Mouse (Mus musculus): Measurements from ENCODE around the gene Hs1bp3. TPM values are rescaled to one million over a fixed set of nuclear protein-coding genes. Genes with fewer than 3 reads are reported as not detected.

The Hs1bp3 gene
- 2.4 and 2.7 TPM in 2 replicates for polyA plus RNA-seq (2012; rRNA removed)
- polyA plus RNA-seq (2014; fragmentation: Nextera tagmentation; extraction: Ambion mirVana): 2.1 and 2.3 TPM in 2 replicates

- TF ChIP-seq CTCF (IDR thresholded peaks at IDR 0.05; ENCODE audit: low read depth) (peak; percentile 88), EP300 (IDR thresholded peaks at IDR 0.05; ENCODE audit: low read depth) (no peak)
- ATAC-seq (ENCODE audit: insufficient read depth) (peak; percentile 74), DNase-seq (ENCODE audit: low read depth in 3 of 3, low spot score in 3 of 3) (peak; percentile 45 to 59 (median 53))
- Histone ChIP-seq H3K9ac (replicated peaks) (peak within 1 kb of the TSS; percentile 66), H3K4me1 (replicated peaks; ENCODE audit: control insufficient read depth in 2 of 2, insufficient read depth in 2 of 2, low read length in 1 of 2) (no peaks in the 10 kb centered on the region; a peak in 1 of 4 replicates), H3K27me3 (ENCODE audit: control insufficient read depth, insufficient read depth, low read length) (peaks cover 7% of the 10 kb centered on the region), H3K36me3 (replicated peaks; ENCODE audit: control insufficient read depth, insufficient read depth, low read depth) (no peaks in the 10 kb centered on the region), H3K9me3 (ENCODE audit: control insufficient read depth, low read length) (no peaks in the 10 kb centered on the region), H3K27ac (no peak within 1 kb of the TSS), H3K4me3 (ENCODE audit: insufficient read depth in 1 of 2, low read depth in 2 of 2, low read length in 2 of 2) (peak within 1 kb of the TSS; percentile 61 to 70), H3K4me2 (ENCODE audit: low read depth) (peak within 1 kb of the TSS; percentile 81)
- 1% methylated on average over 38 of the region's 38 CpGs for WGBS (ENCODE audit: insufficient replicate concordance)
Measured at GRCm38 (mm10) chr12:8313270-8313771, at the start of gene Hs1bp3. Gene Hs1bp3, plus strand, starts transcription at chr12:8313432.

DNA sequence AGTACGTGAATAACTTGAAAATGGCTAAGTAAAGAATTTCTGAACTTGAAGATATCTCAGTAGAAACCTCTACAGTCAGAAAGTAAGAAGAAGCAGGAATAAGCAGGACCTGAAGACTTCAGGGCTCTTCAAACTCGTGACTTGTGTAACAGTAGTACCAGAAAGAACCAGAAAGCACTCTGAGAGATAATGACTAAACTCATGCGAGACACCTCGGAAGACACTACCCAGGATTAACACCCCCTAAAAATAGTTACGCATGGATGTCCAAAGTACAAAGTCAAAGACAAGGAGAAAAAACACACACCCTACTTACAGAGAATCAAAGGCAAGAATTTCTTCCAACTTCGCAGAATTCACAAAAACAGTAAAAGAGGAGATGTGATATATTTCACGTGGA is 46.9 kb upstream of the Hs1bp3 start:
- Histone ChIP-seq H3K9me3 (ENCODE audit: control insufficient read depth, low read length) (no peaks in the 10 kb centered on the region), H3K4me1 (replicated peaks; ENCODE audit: control insufficient read depth in 2 of 2, insufficient read depth in 2 of 2, low read length in 1 of 2) (no peaks in the 10 kb centered on the region), H3K27me3 (ENCODE audit: control insufficient read depth, insufficient read depth, low read length) (no peaks in the 10 kb centered on the region), H3K4me3 (ENCODE audit: insufficient read depth in 1 of 2, low read depth in 2 of 2, low read length in 2 of 2) (no peak overlapping the region), H3K36me3 (replicated peaks; ENCODE audit: control insufficient read depth, insufficient read depth, low read depth) (no peaks in the 10 kb centered on the region), H3K9ac (replicated peaks) (no peak overlapping the region), H3K27ac (no peak overlapping the region), H3K4me2 (ENCODE audit: low read depth) (no peak overlapping the region)
- TF ChIP-seq EP300 (IDR thresholded peaks at IDR 0.05; ENCODE audit: low read depth): no peak
- no peak for TF ChIP-seq CTCF (IDR thresholded peaks at IDR 0.05; ENCODE audit: low read depth)
- DNase-seq (ENCODE audit: low read depth in 3 of 3, low spot score in 3 of 3) (no peak), ATAC-seq (ENCODE audit: insufficient read depth) (no peak)
- 78% methylated on average over 7 of the region's 7 CpGs for WGBS (ENCODE audit: insufficient replicate concordance)

- H3K9me3 ChIP-seq (ENCODE audit: control insufficient read depth, low read length): no peaks in the 10 kb centered on the region
- DNase-seq (ENCODE audit: low read depth in 3 of 3, low spot score in 3 of 3): no peak
- H3K36me3 ChIP-seq (replicated peaks; ENCODE audit: control insufficient read depth, insufficient read depth, low read depth): no peaks in the 10 kb centered on the region
- no peak for TF ChIP-seq EP300 (IDR thresholded peaks at IDR 0.05; ENCODE audit: low read depth)
- TF ChIP-seq CTCF (IDR thresholded peaks at IDR 0.05; ENCODE audit: low read depth): no peak
- H3K4me1 ChIP-seq (replicated peaks; ENCODE audit: control insufficient read depth in 2 of 2, insufficient read depth in 2 of 2, low read length in 1 of 2): peaks cover 2 to 5% of the 10 kb centered on the region in 2 experiments; a peak in 2 of 4 replicates
- no peak overlapping the region for H3K27ac ChIP-seq
- H3K9ac ChIP-seq (replicated peaks): no peak overlapping the region
- H3K4me3 ChIP-seq (ENCODE audit: insufficient read depth in 1 of 2, low read depth in 2 of 2, low read length in 2 of 2): no peak overlapping the region
- H3K27me3 ChIP-seq (ENCODE audit: control insufficient read depth, insufficient read depth, low read length): no peaks in the 10 kb centered on the region
- no peak for ATAC-seq (ENCODE audit: insufficient read depth)
- H3K4me2 ChIP-seq (ENCODE audit: low read depth): no peak overlapping the region
- WGBS (ENCODE audit: insufficient replicate concordance): 75% methylated on average over 11 of the region's 11 CpGs
Measured at GRCm38 (mm10) chr12:8269627-8270026, 43.6 kb upstream of the Hs1bp3 start.

DNA sequence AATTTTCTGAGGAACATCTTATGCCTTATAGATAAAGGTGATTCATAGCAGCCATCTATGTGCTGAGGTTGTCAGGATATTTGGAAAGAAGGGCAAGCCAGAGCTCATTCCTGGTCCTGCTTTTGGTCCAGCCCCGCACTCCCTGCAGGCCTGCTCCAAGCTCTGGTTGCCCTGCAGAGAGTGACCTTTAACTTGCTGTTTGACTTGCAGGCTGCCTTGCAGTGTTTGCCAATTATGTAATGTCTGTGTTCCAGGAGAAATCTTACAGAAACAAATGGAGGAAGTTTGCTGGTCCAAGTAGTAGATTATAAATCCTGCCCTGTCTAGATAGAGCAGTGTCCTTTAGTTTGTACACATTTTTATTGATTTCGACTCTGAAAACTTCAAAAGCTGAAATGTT is 41.8 kb upstream of the Hs1bp3 start:
- H3K9me3 ChIP-seq (ENCODE audit: control insufficient read depth, low read length): no peaks in the 10 kb centered on the region
- no peaks in the 10 kb centered on the region for H3K27me3 ChIP-seq (ENCODE audit: control insufficient read depth, insufficient read depth, low read length)
- WGBS (ENCODE audit: insufficient replicate concordance): 59% methylated on average over 2 of the region's 2 CpGs
- no peak for TF ChIP-seq EP300 (IDR thresholded peaks at IDR 0.05; ENCODE audit: low read depth)
- TF ChIP-seq CTCF (IDR thresholded peaks at IDR 0.05; ENCODE audit: low read depth): no peak
- ATAC-seq (ENCODE audit: insufficient read depth): no peak
- no peak overlapping the region for H3K4me2 ChIP-seq (ENCODE audit: low read depth)
- peak in 1 of 3 experiments; percentile 5 for DNase-seq (ENCODE audit: low read depth in 3 of 3, low spot score in 3 of 3)
- H3K9ac ChIP-seq (replicated peaks): no peak overlapping the region
- no peak overlapping the region for H3K4me3 ChIP-seq (ENCODE audit: insufficient read depth in 1 of 2, low read depth in 2 of 2, low read length in 2 of 2)
- no peaks in the 10 kb centered on the region for H3K36me3 ChIP-seq (replicated peaks; ENCODE audit: control insufficient read depth, insufficient read depth, low read depth)
- peaks cover 2 to 5% of the 10 kb centered on the region in 2 experiments; a peak in 2 of 4 replicates for H3K4me1 ChIP-seq (replicated peaks; ENCODE audit: control insufficient read depth in 2 of 2, insufficient read depth in 2 of 2, low read length in 1 of 2)
- no peak overlapping the region for H3K27ac ChIP-seq

GRCm38 (mm10) chr12:8273471-8274171 is 39.6 kb upstream of the Hs1bp3 start:
- no peak overlapping the region for H3K27ac ChIP-seq
- H3K4me2 ChIP-seq (ENCODE audit: low read depth): no peak overlapping the region
- no peak overlapping the region for H3K9ac ChIP-seq (replicated peaks)
- no peaks in the 10 kb centered on the region for H3K27me3 ChIP-seq (ENCODE audit: control insufficient read depth, insufficient read depth, low read length)
- no peak for ATAC-seq (ENCODE audit: insufficient read depth)
- H3K4me3 ChIP-seq (ENCODE audit: insufficient read depth in 1 of 2, low read depth in 2 of 2, low read length in 2 of 2): no peak overlapping the region
- no peak for TF ChIP-seq CTCF (IDR thresholded peaks at IDR 0.05; ENCODE audit: low read depth)
- TF ChIP-seq EP300 (IDR thresholded peaks at IDR 0.05; ENCODE audit: low read depth): no peak
- WGBS (ENCODE audit: insufficient replicate concordance): 68% methylated on average over 6 of the region's 6 CpGs
- H3K4me1 ChIP-seq (replicated peaks; ENCODE audit: control insufficient read depth in 2 of 2, insufficient read depth in 2 of 2, low read length in 1 of 2): peaks cover 2 to 5% of the 10 kb centered on the region in 2 experiments; a peak in 2 of 4 replicates
- no peaks in the 10 kb centered on the region for H3K9me3 ChIP-seq (ENCODE audit: control insufficient read depth, low read length)
- DNase-seq (ENCODE audit: low read depth in 3 of 3, low spot score in 3 of 3): no peak
- no peaks in the 10 kb centered on the region; the same call in 1 of the 2 replicates for H3K36me3 ChIP-seq (replicated peaks; ENCODE audit: control insufficient read depth, insufficient read depth, low read depth)

All from liver, embryonic 14.5 days (tissue).